Mouse (Mus musculus): ENCODE results near the gene Srgap1.
A peak's percentile ranks its signal among the peaks of the same experiment; 100 is the strongest.
"Not testable (repeated sequence)": the region's sequence is repeated elsewhere in the genome, so short reads cannot be mapped to it uniquely, and the experiment has no call there.

Gene Srgap1

GRCm38 (mm10) chr10:121807771-121808170, 239.3 kb downstream of the Srgap1 start:
- no peak for DNase-seq

GRCm38 (mm10) chr10:121806806-121807205, 240.3 kb downstream of the Srgap1 start:
- no peak for DNase-seq

- no peak for DNase-seq
Observed at GRCm38 (mm10) chr10:121805933-121806341, 241.2 kb downstream of the Srgap1 start.

- no peak for DNase-seq
Observed at GRCm38 (mm10) chr10:121804551-121804950, 242.6 kb downstream of the Srgap1 start.

GRCm38 (mm10) chr10:121800041-121800440, 247.1 kb downstream of the Srgap1 start:
- DNase-seq = no peak

- DNase-seq = peak; percentile 6
Observed at GRCm38 (mm10) chr10:121796027-121796802, 250.9 kb downstream of the Srgap1 start.

- DNase-seq = no peak
Observed at GRCm38 (mm10) chr10:121794486-121794885, 252.6 kb downstream of the Srgap1 start.

GRCm38 (mm10) chr10:121792661-121793060, 254.5 kb downstream of the Srgap1 start:
- no peak for DNase-seq

- DNase-seq = no peak
Observed at GRCm38 (mm10) chr10:121790078-121790477, 257.0 kb downstream of the Srgap1 start.

GRCm38 (mm10) chr10:121788536-121788935, 258.6 kb downstream of the Srgap1 start:
- DNase-seq = no peak

GRCm38 (mm10) chr10:121781159-121781558, 266.0 kb downstream of the Srgap1 start:
- DNase-seq = no peak

- DNase-seq = no peak
Observed at GRCm38 (mm10) chr10:121775990-121776389, 271.1 kb downstream of the Srgap1 start.

- DNase-seq = no peak
Observed at GRCm38 (mm10) chr10:121773813-121774212, 273.3 kb downstream of the Srgap1 start.

GRCm38 (mm10) chr10:121770624-121771577, 276.2 kb downstream of the Srgap1 start:
- DNase-seq = peak; percentile 34

- DNase-seq = no peak
Observed at GRCm38 (mm10) chr10:121769711-121770110, 277.4 kb downstream of the Srgap1 start.

GRCm38 (mm10) chr10:121767295-121767694, 279.8 kb downstream of the Srgap1 start:
- DNase-seq = not testable (repeated sequence)

GRCm38 (mm10) chr10:121765174-121766057, 281.7 kb downstream of the Srgap1 start:
- no peak for DNase-seq

- DNase-seq = no peak
Observed at GRCm38 (mm10) chr10:121764469-121765173, 282.5 kb downstream of the Srgap1 start.

GRCm38 (mm10) chr10:121763191-121763590, 283.9 kb downstream of the Srgap1 start:
- no peak for DNase-seq

- DNase-seq = no peak
Observed at GRCm38 (mm10) chr10:121762141-121762540, 285.0 kb downstream of the Srgap1 start.

GRCm38 (mm10) chr10:121759095-121759494, 288.0 kb downstream of the Srgap1 start:
- DNase-seq = no peak

GRCm38 (mm10) chr10:121756677-121757076, 290.4 kb downstream of the Srgap1 start:
- no peak for DNase-seq
